Mouse (Mus musculus) neural tube, embryonic 14.5 days (tissue): ENCODE results near the gene Apon. TPM values are rescaled to one million over a fixed set of nuclear protein-coding genes. Genes with fewer than 3 reads are reported as not detected.

ENCODE experiments used
- ATAC-seq: fragments of 200-750 bp; cut with Nextera tagmentation; 2 replicates; pipeline ENCODE4 v1.8.0; 2017; ENCODE audit warnings: low read depth, mild to moderate bottlenecking, moderate TSS enrichment, moderate library complexity
- H3K27ac ChIP-seq: fragments of 300-500 bp; sonication (generic); 2 replicates; pipeline ENCODE4 v1.5.1; 2014; ENCODE audit warnings: low read depth, mild to moderate bottlenecking, control low read depth, low read length, moderate library complexity, mixed read lengths
- H3K27me3 ChIP-seq: fragments of 300-500 bp; sonication (generic); 2 replicates; pipeline ENCODE4 v1.6.1; 2014; ENCODE audit warnings: low read length; ENCODE audit not compliant: control insufficient read depth, insufficient read depth
- H3K36me3 ChIP-seq: fragments of 300-500 bp; sonication (generic); 2 replicates; pipeline ENCODE4 v1.6.1; 2014; ENCODE audit warnings: low read length, mixed read lengths; ENCODE audit not compliant: control insufficient read depth, insufficient read depth
- H3K4me1 ChIP-seq: fragments of 300-500 bp; sonication (generic); 2 replicates; pipeline ENCODE4 v1.6.1; 2014; ENCODE audit warnings: low read length; ENCODE audit not compliant: control insufficient read depth, insufficient read depth
- H3K4me2 ChIP-seq: fragments of 300-500 bp; sonication (generic); 2 replicates; pipeline ENCODE4 v1.6.1; 2014; ENCODE audit warnings: mild to moderate bottlenecking, low read depth, low read length, control low read depth
- H3K4me3 ChIP-seq: fragments of 300-500 bp; sonication (generic); 2 replicates; pipeline ENCODE4 v1.5.1; 2014; ENCODE audit warnings: low read depth, low read length, control low read depth, mixed read lengths
- H3K9ac ChIP-seq: fragments of 300-500 bp; sonication (generic); replicated peaks from 2 replicates; pipeline ENCODE4 v1.6.1; 2014; ENCODE audit warnings: low read depth, mild to moderate bottlenecking, control low read depth, low read length, mixed read lengths
- H3K9me3 ChIP-seq: fragments of 300-500 bp; sonication (generic); 2 replicates; pipeline ENCODE4 v1.6.1; 2016; ENCODE audit warnings: low read length; ENCODE audit not compliant: control insufficient read depth
- WGBS: fragments of 180-500 bp; shearing (Covaris S2); extraction: QIAGEN DNeasy Blood & Tissue Kit; methylation state at CpG from one replicate; pipeline ENCODE4 v1.1.7; 2014; 5-methylcytosine and 5-hydroxymethylcytosine counted together
- polyA plus RNA-seq: library from polyadenylated mRNA; unstranded; fragments of >200 nt; fragmentation: Nextera tagmentation; extraction: Ambion mirVana; gene quantifications from 2 replicates; pipeline ENCODE4 v1.2.1, GENCODE M21; 2014

Apon gene
- polyA plus RNA-seq: not detected in 2 replicates

GRCm38 (mm10) chr10:128253677-128254255 is at the start of gene Apon:
Apon (plus strand) TSS chr10:128254096.
- no peaks in the 10 kb centered on the region for H3K27me3 ChIP-seq
- no peak for ATAC-seq
- H3K4me3 ChIP-seq: no peak within 1 kb of the TSS
- WGBS: 90% methylated on average over 4 of the region's 4 CpGs
- no peak within 1 kb of the TSS for H3K27ac ChIP-seq
- H3K9me3 ChIP-seq: no peaks in the 10 kb centered on the region
- H3K4me2 ChIP-seq: no peak within 1 kb of the TSS
- H3K4me1 ChIP-seq: no peaks in the 10 kb centered on the region
- no peak within 1 kb of the TSS for H3K9ac ChIP-seq
- H3K36me3 ChIP-seq: peaks cover 16% of the 10 kb centered on the region

GRCm38 (mm10) chr10:128204941-128205340 is 49.0 kb upstream of the Apon start:
- Histone ChIP-seq H3K36me3 (no peaks in the 10 kb centered on the region), H3K27ac (no peak overlapping the region), H3K4me1 (no peaks in the 10 kb centered on the region), H3K4me2 (no peak overlapping the region), H3K27me3 (no peaks in the 10 kb centered on the region), H3K9me3 (no peaks in the 10 kb centered on the region), H3K4me3 (no peak overlapping the region), H3K9ac (no peak overlapping the region)
- WGBS: 92% methylated on average over 15 of the region's 15 CpGs
- ATAC-seq: no peak

GRCm38 (mm10) chr10:128208326-128208725 is 45.6 kb upstream of the Apon start:
- Histone ChIP-seq H3K4me1 (peaks cover 12% of the 10 kb centered on the region; the same call in 1 of the 2 replicates), H3K36me3 (no peaks in the 10 kb centered on the region), H3K27ac (no peak overlapping the region), H3K4me3 (no peak overlapping the region), H3K9ac (no peak overlapping the region), H3K27me3 (no peaks in the 10 kb centered on the region), H3K4me2 (no peak overlapping the region), H3K9me3 (no peaks in the 10 kb centered on the region)
- ATAC-seq: no peak
- 96% methylated on average over 10 of the region's 10 CpGs for WGBS

GRCm38 (mm10) chr10:128209311-128210009 is 44.4 kb upstream of the Apon start:
- Histone ChIP-seq H3K36me3 (no peaks in the 10 kb centered on the region), H3K27me3 (no peaks in the 10 kb centered on the region), H3K4me1 (peaks cover 12% of the 10 kb centered on the region; the same call in 1 of the 2 replicates), H3K27ac (no peak overlapping the region), H3K9ac (no peak overlapping the region), H3K4me2 (no peak overlapping the region), H3K9me3 (no peaks in the 10 kb centered on the region), H3K4me3 (no peak overlapping the region)
- ATAC-seq: no peak
- 95% methylated on average over 11 of the region's 11 CpGs for WGBS

- no peak for ATAC-seq
- Histone ChIP-seq H3K4me2 (peak overlapping the region; percentile 88; the same call in 1 of the 2 replicates), H3K9me3 (no peaks in the 10 kb centered on the region), H3K27ac (no peak overlapping the region), H3K27me3 (no peaks in the 10 kb centered on the region), H3K4me3 (no peak overlapping the region), H3K36me3 (no peaks in the 10 kb centered on the region), H3K9ac (no peak overlapping the region), H3K4me1 (peaks cover 12% of the 10 kb centered on the region; the same call in 1 of the 2 replicates)
- WGBS: 82% methylated on average over 2 of the region's 2 CpGs
Observed at GRCm38 (mm10) chr10:128210131-128210530, 43.8 kb upstream of the Apon start.

GRCm38 (mm10) chr10:128210954-128211353 is 42.9 kb upstream of the Apon start:
- peak overlapping the region; percentile 54 for H3K4me3 ChIP-seq
- no peaks in the 10 kb centered on the region for H3K27me3 ChIP-seq
- peak overlapping the region; percentile 88 for H3K4me2 ChIP-seq
- peaks cover 12% of the 10 kb centered on the region; the same call in 1 of the 2 replicates for H3K4me1 ChIP-seq
- peak overlapping the region; percentile 62 for H3K9ac ChIP-seq
- H3K27ac ChIP-seq: no peak overlapping the region
- no peaks in the 10 kb centered on the region for H3K9me3 ChIP-seq
- 26% methylated on average over 14 of the region's 14 CpGs for WGBS
- 0 out of 2 replicates have a peak, but pooled peaks have one; percentile 22 for ATAC-seq
- no peaks in the 10 kb centered on the region for H3K36me3 ChIP-seq

- Histone ChIP-seq H3K9ac (peak within 1 kb of the TSS; percentile 62), H3K4me1 (peaks cover 12% of the 10 kb centered on the region; the same call in 1 of the 2 replicates), H3K9me3 (no peaks in the 10 kb centered on the region), H3K4me3 (peak within 1 kb of the TSS; percentile 54), H3K27ac (peak within 1 kb of the TSS; percentile 55), H3K36me3 (no peaks in the 10 kb centered on the region), H3K4me2 (peak within 1 kb of the TSS; percentile 88), H3K27me3 (no peaks in the 10 kb centered on the region)
- under 1% methylated on average over 30 of the region's 30 CpGs for WGBS
- ATAC-seq: peak; percentile 94
Observed at GRCm38 (mm10) chr10:128211390-128212108, 42.3 kb upstream of the Apon start, which contains the start of gene Spryd4. Spryd4 (minus strand) TSS chr10:128211807.

- Histone ChIP-seq H3K4me2 (peak overlapping the region; percentile 88), H3K36me3 (no peaks in the 10 kb centered on the region), H3K4me1 (peaks cover 12% of the 10 kb centered on the region; the same call in 1 of the 2 replicates), H3K27ac (peak overlapping the region; percentile 55; the same call in 1 of the 2 replicates), H3K9ac (peak overlapping the region; percentile 28; the same call in 1 of the 2 replicates), H3K4me3 (peak overlapping the region; percentile 54), H3K9me3 (no peaks in the 10 kb centered on the region), H3K27me3 (no peaks in the 10 kb centered on the region)
- 54% methylated on average over 6 of the region's 6 CpGs for WGBS
- ATAC-seq: 0 out of 2 replicates have a peak, but pooled peaks have one; percentile 7
Observed at GRCm38 (mm10) chr10:128212148-128212547, 41.7 kb upstream of the Apon start.
